Mouse (Mus musculus): ENCODE results near the gene 1700122O11Rik.

DNA sequence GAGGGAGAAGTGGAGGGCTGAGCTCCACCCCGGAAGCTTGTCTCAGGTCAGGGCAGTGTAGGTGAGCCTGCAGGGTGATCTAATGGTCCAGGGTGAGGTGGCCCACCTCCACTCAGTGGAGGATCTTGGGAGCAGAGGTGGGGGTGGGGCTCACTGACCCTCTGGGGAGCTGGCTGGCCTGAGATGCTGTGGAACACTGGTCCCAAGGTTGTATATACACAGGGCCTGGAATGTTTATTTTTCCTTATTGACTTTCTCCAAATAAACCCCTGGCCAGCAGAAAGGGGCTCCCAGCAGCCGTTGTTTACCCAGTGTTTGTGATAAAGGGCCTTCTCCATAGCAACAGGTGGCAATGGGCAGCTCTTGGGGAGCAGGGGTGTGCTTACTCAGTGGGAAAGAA is 18.5 kb downstream of the 1700122O11Rik start:
- TF ChIP-seq EP300 (optimal IDR thresholded peaks at IDR 0.05) (no peak), CTCF (IDR thresholded peaks at IDR 0.05; ENCODE audit: low read depth) (no peak)
